Mouse (Mus musculus) intestine, embryonic 16.5 days (tissue): ENCODE results near the gene Cox15. TPM values are rescaled to one million over a fixed set of nuclear protein-coding genes. Genes with fewer than 3 reads are reported as not detected.

Source experiments
- ATAC-seq: fragments of 200-750 bp; cut with Nextera tagmentation; 2 replicates; pipeline ENCODE4 v1.8.0; 2017; ENCODE audit warnings: moderate TSS enrichment, moderate library complexity
- H3K27ac ChIP-seq: fragments of 300-500 bp; sonication (generic); 2 replicates; pipeline ENCODE4 v1.5.1; 2014; ENCODE audit warnings: mild to moderate bottlenecking, low read length
- H3K27me3 ChIP-seq: fragments of 300-500 bp; sonication (generic); replicated peaks from 2 replicates; pipeline ENCODE4 v1.6.1; 2014; ENCODE audit warnings: low read length, control low read depth, mixed read lengths; ENCODE audit not compliant: control insufficient read depth, insufficient read depth
- H3K36me3 ChIP-seq: fragments of 300-500 bp; sonication (generic); 2 replicates; pipeline ENCODE4 v1.6.1; 2014; ENCODE audit warnings: low read length, control low read depth; ENCODE audit not compliant: control insufficient read depth, insufficient read depth
- H3K4me1 ChIP-seq: fragments of 300-500 bp; sonication (generic); 2 replicates; pipeline ENCODE4 v1.6.1; 2014; ENCODE audit warnings: low read length, control low read depth, mixed read lengths; ENCODE audit not compliant: control insufficient read depth, insufficient read depth
- H3K4me2 ChIP-seq: fragments of 300-500 bp; sonication (generic); 2 replicates; pipeline ENCODE4 v1.6.1; 2014; ENCODE audit warnings: low read depth, low read length, control low read depth
- H3K4me3 ChIP-seq: fragments of 300-500 bp; sonication (generic); 2 replicates; pipeline ENCODE4 v1.5.1; 2014; ENCODE audit warnings: mild to moderate bottlenecking, low read length
- H3K9ac ChIP-seq: fragments of 300-500 bp; sonication (generic); 2 replicates; pipeline ENCODE4 v1.6.1; 2014; ENCODE audit warnings: low read depth, low read length
- H3K9me3 ChIP-seq: fragments of 300-500 bp; sonication (generic); 2 replicates; pipeline ENCODE4 v1.6.1; 2016; ENCODE audit warnings: low read length, control low read depth; ENCODE audit not compliant: control insufficient read depth
- WGBS: fragments of 180-500 bp; shearing (Covaris S2); extraction: QIAGEN DNeasy Blood & Tissue Kit; methylation state at CpG from one replicate; pipeline ENCODE4 v1.1.7; 2014; 5-methylcytosine and 5-hydroxymethylcytosine counted together
- polyA plus RNA-seq: library from polyadenylated mRNA; unstranded; fragments of >200 nt; fragmentation: Nextera tagmentation; extraction: Ambion mirVana; gene quantifications from 2 replicates; pipeline ENCODE4 v1.2.1, GENCODE M21; 2015

The Cox15 gene
- 18.6 and 21.7 TPM in 2 replicates for polyA plus RNA-seq

DNA sequence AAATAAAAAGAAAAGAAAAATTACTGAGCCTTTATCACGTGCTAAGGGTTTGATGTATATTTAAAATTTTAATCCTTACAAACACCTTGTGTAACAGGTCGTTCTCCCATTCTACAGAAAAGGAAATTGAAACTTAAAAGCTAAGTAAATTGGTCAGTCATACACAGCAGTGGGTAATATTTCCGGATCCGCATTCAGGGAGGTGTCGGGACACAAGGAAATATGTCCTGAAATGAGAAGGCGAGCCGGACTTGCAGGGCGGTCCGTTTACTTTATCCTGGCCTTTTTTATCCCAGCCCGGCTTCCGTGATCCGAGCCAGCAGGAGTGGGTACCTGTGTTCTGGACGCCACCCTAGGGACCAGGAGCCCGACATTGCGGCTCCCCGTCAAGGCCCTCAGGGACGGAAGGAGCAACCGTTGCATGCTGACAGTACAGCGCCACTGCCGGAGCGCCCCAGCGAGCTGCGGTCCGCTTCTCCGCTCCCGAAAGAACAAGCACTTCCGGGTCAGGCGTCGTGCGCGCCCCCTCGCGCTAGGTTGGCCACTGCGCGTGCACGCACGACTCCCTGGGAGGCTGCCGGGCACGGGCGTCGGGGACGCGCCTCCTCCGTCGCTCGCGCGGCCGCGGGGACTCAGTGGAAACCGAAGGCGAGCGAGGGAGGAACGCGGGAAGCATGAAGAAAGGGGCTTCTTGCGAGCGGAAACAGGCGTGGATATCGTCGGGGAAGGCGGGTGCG is at the start of gene Cox15, which contains the start of gene Cutc:
TSS of gene Cox15 (minus strand) at position 512 of the 737 bp plus-strand sequence.
TSS of gene Cutc (plus strand) at position 508 of the 737 bp plus-strand sequence.
- H3K4me2 ChIP-seq = peak within 1 kb of the TSS; percentile 66
- peak; percentile 91 for ATAC-seq
- H3K9ac ChIP-seq = peak within 1 kb of the TSS; percentile 88
- peaks cover 7% of the 10 kb centered on the region; the same call in 1 of the 2 replicates for H3K36me3 ChIP-seq
- peak within 1 kb of the TSS; percentile 99 for H3K27ac ChIP-seq
- 0 out of 2 replicates have a peak, but pooled peaks cover 3% of the 10 kb centered on the region for H3K4me1 ChIP-seq
- peak within 1 kb of the TSS; percentile 78 for H3K4me3 ChIP-seq
- H3K9me3 ChIP-seq = no peaks in the 10 kb centered on the region
- WGBS = under 1% methylated on average over 62 of the region's 62 CpGs
- no peaks in the 10 kb centered on the region for H3K27me3 ChIP-seq

- H3K9ac ChIP-seq = no peak overlapping the region
- WGBS = 82% methylated on average over 9 of the region's 9 CpGs
Observed at GRCm38 (mm10) chr19:43801427-43802051, 48.7 kb upstream of the Cox15 start.

GRCm38 (mm10) chr19:43797216-43797615 is 44.4 kb upstream of the Cox15 start:
- no peak overlapping the region for H3K9ac ChIP-seq
- no peak overlapping the region for H3K4me2 ChIP-seq
- WGBS = 62% methylated on average over 5 of the region's 5 CpGs
- H3K36me3 ChIP-seq = no peaks in the 10 kb centered on the region
- no peak overlapping the region for H3K4me3 ChIP-seq
- H3K9me3 ChIP-seq = no peaks in the 10 kb centered on the region
- H3K27me3 ChIP-seq = no peaks in the 10 kb centered on the region
- peak; percentile 22; the same call in 1 of the 2 replicates for ATAC-seq
- H3K4me1 ChIP-seq = no peaks in the 10 kb centered on the region
- H3K27ac ChIP-seq = no peak overlapping the region

More at GRCm38 (mm10) chr19:43801427-43802051, 48.7 kb upstream of the Cox15 start:
- no peaks in the 10 kb centered on the region for H3K27me3 ChIP-seq
- no peak overlapping the region for H3K4me3 ChIP-seq
- no peaks in the 10 kb centered on the region for H3K9me3 ChIP-seq
- H3K27ac ChIP-seq = no peak overlapping the region
- no peaks in the 10 kb centered on the region for H3K36me3 ChIP-seq
- no peaks in the 10 kb centered on the region for H3K4me1 ChIP-seq
- H3K4me2 ChIP-seq = no peak overlapping the region
- no peak for ATAC-seq

GRCm38 (mm10) chr19:43795511-43795910 is 42.7 kb upstream of the Cox15 start:
- H3K4me2 ChIP-seq = no peak overlapping the region
- no peak overlapping the region for H3K4me3 ChIP-seq
- H3K9ac ChIP-seq = no peak overlapping the region
- WGBS = 72% methylated on average over 8 of the region's 8 CpGs
- ATAC-seq = no peak
- H3K4me1 ChIP-seq = no peaks in the 10 kb centered on the region
- no peaks in the 10 kb centered on the region for H3K9me3 ChIP-seq
- H3K27me3 ChIP-seq = no peaks in the 10 kb centered on the region
- no peak overlapping the region; the same call in 1 of the 2 replicates for H3K27ac ChIP-seq
- no peaks in the 10 kb centered on the region for H3K36me3 ChIP-seq

- no peaks in the 10 kb centered on the region for H3K27me3 ChIP-seq
- no peaks in the 10 kb centered on the region for H3K36me3 ChIP-seq
- WGBS = 96% methylated on average over 1 of the region's 1 CpGs
- no peak overlapping the region for H3K9ac ChIP-seq
- no peak overlapping the region for H3K4me3 ChIP-seq
- no peak overlapping the region for H3K27ac ChIP-seq
- 0 out of 2 replicates have a peak, but pooled peaks cover under 1% of the 10 kb centered on the region for H3K4me1 ChIP-seq
- no peak for ATAC-seq
- no peaks in the 10 kb centered on the region for H3K9me3 ChIP-seq
- no peak overlapping the region for H3K4me2 ChIP-seq
Observed at GRCm38 (mm10) chr19:43793951-43794350, 41.2 kb upstream of the Cox15 start.

GRCm38 (mm10) chr19:43792537-43792936 is 39.7 kb upstream of the Cox15 start:
- no peaks in the 10 kb centered on the region for H3K36me3 ChIP-seq
- H3K4me2 ChIP-seq = no peak overlapping the region
- ATAC-seq = no peak
- H3K4me3 ChIP-seq = no peak overlapping the region
- no peak overlapping the region for H3K27ac ChIP-seq
- no peaks in the 10 kb centered on the region for H3K27me3 ChIP-seq
- H3K9ac ChIP-seq = no peak overlapping the region
- no peaks in the 10 kb centered on the region for H3K9me3 ChIP-seq
- peaks cover 2% of the 10 kb centered on the region; the same call in 1 of the 2 replicates for H3K4me1 ChIP-seq
- WGBS = 90% methylated on average over 4 of the region's 4 CpGs

- Histone ChIP-seq H3K27me3 (no peaks in the 10 kb centered on the region), H3K27ac (no peak overlapping the region), H3K4me1 (peaks cover 2% of the 10 kb centered on the region; the same call in 1 of the 2 replicates), H3K9me3 (no peaks in the 10 kb centered on the region), H3K36me3 (no peaks in the 10 kb centered on the region), H3K4me2 (no peak overlapping the region), H3K9ac (no peak overlapping the region), H3K4me3 (no peak overlapping the region)
- WGBS = 59% methylated on average over 7 of the region's 7 CpGs
- peak; percentile 54; the same call in 1 of the 2 replicates for ATAC-seq
Observed at GRCm38 (mm10) chr19:43789817-43790216, 37.0 kb upstream of the Cox15 start.

DNA sequence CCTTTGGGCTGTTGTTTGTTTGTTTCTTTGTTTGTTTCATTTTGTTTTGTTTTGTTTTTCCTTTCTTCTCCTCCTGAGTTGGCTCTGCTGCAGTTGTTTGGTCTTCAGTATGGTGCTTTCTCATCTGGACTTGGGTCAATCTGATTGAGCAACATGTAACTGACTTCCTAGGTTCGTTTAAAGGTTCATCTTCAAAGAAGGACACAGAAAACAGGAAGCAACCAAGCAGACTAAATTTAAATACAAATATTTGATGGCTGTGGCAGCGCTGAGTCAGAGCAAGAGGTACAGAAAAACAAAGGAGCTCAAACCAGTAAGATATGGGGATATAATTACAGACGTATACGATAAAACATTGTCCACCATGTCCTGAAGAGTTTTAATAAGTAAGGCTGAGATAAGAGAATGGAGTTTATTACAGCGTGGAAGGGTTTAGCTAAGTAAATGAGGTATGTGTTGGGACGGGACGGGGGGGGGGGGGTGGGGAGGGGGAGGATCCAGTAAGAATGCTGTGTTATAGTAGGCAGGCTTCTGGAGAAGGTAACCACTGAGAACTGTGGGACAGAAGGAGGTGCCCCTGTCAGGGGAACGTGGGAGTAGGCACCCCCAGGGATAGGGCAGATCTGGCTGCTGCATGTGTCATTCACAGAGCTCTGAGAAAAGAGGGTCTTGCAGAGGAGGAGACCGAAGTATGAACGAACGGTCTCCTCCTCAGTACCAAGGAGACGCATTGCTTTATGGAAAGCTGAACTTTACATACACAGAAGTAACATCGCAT is 33.6 kb upstream of the Cox15 start:
- WGBS = 72% methylated on average over 13 of the region's 13 CpGs
- H3K27me3 ChIP-seq = no peaks in the 10 kb centered on the region
- no peak overlapping the region for H3K9ac ChIP-seq
- H3K27ac ChIP-seq = no peak overlapping the region
- H3K4me2 ChIP-seq = no peak overlapping the region
- H3K4me3 ChIP-seq = no peak overlapping the region
- H3K9me3 ChIP-seq = no peaks in the 10 kb centered on the region
- H3K4me1 ChIP-seq = peaks cover 2% of the 10 kb centered on the region; the same call in 1 of the 2 replicates
- no peaks in the 10 kb centered on the region for H3K36me3 ChIP-seq
- ATAC-seq = no peak

GRCm38 (mm10) chr19:43784761-43785160 is 32.0 kb upstream of the Cox15 start:
- peak overlapping the region; percentile 54; the same call in 1 of the 2 replicates for H3K27ac ChIP-seq
- no peaks in the 10 kb centered on the region for H3K27me3 ChIP-seq
- WGBS = 71% methylated on average over 8 of the region's 8 CpGs
- no peak for ATAC-seq
- H3K36me3 ChIP-seq = no peaks in the 10 kb centered on the region
- peak overlapping the region; percentile 34 for H3K4me3 ChIP-seq
- H3K4me2 ChIP-seq = peak overlapping the region; percentile 36
- peak overlapping the region; percentile 42 for H3K9ac ChIP-seq
- H3K4me1 ChIP-seq = peaks cover 2% of the 10 kb centered on the region; the same call in 1 of the 2 replicates
- no peaks in the 10 kb centered on the region for H3K9me3 ChIP-seq
